ENCODE assay signal across 8 mouse cellular contexts in the genomic region with DNA sequence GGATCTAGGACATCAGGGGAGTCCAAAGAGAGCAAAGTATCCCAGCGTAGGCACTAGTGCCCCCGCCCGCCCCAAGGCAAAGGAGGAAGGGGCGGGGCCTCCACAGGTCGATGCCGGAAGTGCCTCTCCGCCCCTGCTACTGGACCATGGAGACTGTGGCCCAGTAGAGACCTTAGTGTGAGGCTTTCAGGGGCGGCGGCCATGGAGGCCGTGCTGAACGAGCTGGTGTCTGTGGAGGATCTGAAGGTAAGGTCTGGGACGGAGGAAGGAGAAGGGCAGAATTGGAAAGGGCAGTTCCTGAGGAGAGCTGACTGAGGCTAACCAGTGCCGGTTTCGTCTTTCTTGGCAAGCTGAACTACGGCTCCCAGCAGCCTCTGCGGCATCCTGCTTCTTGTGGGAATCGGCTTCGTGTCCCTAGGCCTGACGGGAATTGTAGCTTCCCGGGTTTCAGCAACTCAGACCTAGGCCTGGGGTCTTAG. TPM values are rescaled to one million over a fixed set of nuclear protein-coding genes. Genes with fewer than 3 reads are reported as not detected.
DNase-seq lines count a peak whose midpoint lies in the region; ATAC-seq and TF ChIP-seq lines count a peak whose summit lies in the region.

No protein-coding gene starts in this region.

- peak; percentile 94 for ATAC-seq in CD4-positive, CD25-positive, alpha-beta regulatory T cell, adult 4 months
- ATAC-seq in heart, embryonic 15.5 days (replicated peaks; ENCODE audit: insufficient number of reproducible peaks, insufficient read depth, low FRiP score, low read depth) = peak; percentile 87
- ATAC-seq in liver, embryonic 14.5 days (ENCODE audit: insufficient read depth) = peak; percentile 84
- ATAC-seq in neural tube, embryonic 11.5 days (ENCODE audit: insufficient read depth, low FRiP score, low TSS enrichment) = peak; percentile 88
- ATAC-seq in stomach, postnatal 0 days (ENCODE audit: low FRiP score, low TSS enrichment) = peak; percentile 86

- no peaks in the 10 kb centered on the region for H3K9me3 ChIP-seq in forebrain, embryonic 10.5 days
- no peaks in the 10 kb centered on the region for H3K9me3 ChIP-seq in heart, embryonic 15.5 days (replicated peaks)
- no peaks in the 10 kb centered on the region for H3K9me3 ChIP-seq in liver, embryonic 14.5 days (ENCODE audit: control insufficient read depth, low read length)
- no peaks in the 10 kb centered on the region for H3K9me3 ChIP-seq in neural tube, embryonic 11.5 days (ENCODE audit: control insufficient read depth, low read length)
- no peaks in the 10 kb centered on the region for H3K9me3 ChIP-seq in stomach, postnatal 0 days (ENCODE audit: control insufficient read depth, low read length)

- H3K27me3 ChIP-seq in forebrain, embryonic 10.5 days (ENCODE audit: poor library complexity, severe bottlenecking) = no peaks in the 10 kb centered on the region
- no peaks in the 10 kb centered on the region for H3K27me3 ChIP-seq in heart, embryonic 15.5 days
- no peaks in the 10 kb centered on the region for H3K27me3 ChIP-seq in liver, embryonic 14.5 days (ENCODE audit: control insufficient read depth, insufficient read depth, low read length)
- no peaks in the 10 kb centered on the region for H3K27me3 ChIP-seq in neural tube, embryonic 11.5 days (ENCODE audit: control insufficient read depth, insufficient read depth, low read length)
- no peaks in the 10 kb centered on the region for H3K27me3 ChIP-seq in stomach, postnatal 0 days (ENCODE audit: control insufficient read depth, insufficient read depth, low read length)

- no peak for TF ChIP-seq EP300 in liver, embryonic 14.5 days (IDR thresholded peaks at IDR 0.05; ENCODE audit: low read depth)
- TF ChIP-seq EP300 in stomach, postnatal 0 days (optimal IDR thresholded peaks at IDR 0.05) = no peak

- peaks cover 34% of the 10 kb centered on the region for H3K4me1 ChIP-seq in forebrain, embryonic 10.5 days
- H3K4me1 ChIP-seq in heart, embryonic 15.5 days (replicated peaks) = peaks cover 37% of the 10 kb centered on the region
- peaks cover 43 to 45% of the 10 kb centered on the region in 2 experiments for H3K4me1 ChIP-seq in liver, embryonic 14.5 days (replicated peaks; ENCODE audit: control insufficient read depth in 2 of 2, insufficient read depth in 2 of 2, low read length in 1 of 2)
- H3K4me1 ChIP-seq in neural tube, embryonic 11.5 days (ENCODE audit: control insufficient read depth, insufficient read depth, low read length) = peaks cover 11% of the 10 kb centered on the region; the same call in 1 of the 2 replicates
- peaks cover 17% of the 10 kb centered on the region for H3K4me1 ChIP-seq in stomach, postnatal 0 days (replicated peaks; ENCODE audit: control insufficient read depth, insufficient read depth)

- H3K4me2 ChIP-seq in heart, embryonic 15.5 days = peak overlapping the region; percentile 84
- H3K4me2 ChIP-seq in liver, embryonic 14.5 days (ENCODE audit: low read depth) = peak overlapping the region; percentile 90
- H3K4me2 ChIP-seq in neural tube, embryonic 11.5 days (ENCODE audit: low read depth) = peak overlapping the region; percentile 64
- H3K4me2 ChIP-seq in stomach, postnatal 0 days (replicated peaks; ENCODE audit: low read depth) = peak overlapping the region; percentile 72

- peak overlapping the region; percentile 78 for H3K9ac ChIP-seq in heart, embryonic 15.5 days
- peak overlapping the region; percentile 93 for H3K9ac ChIP-seq in liver, embryonic 14.5 days (replicated peaks)
- peak overlapping the region; percentile 74 for H3K9ac ChIP-seq in neural tube, embryonic 11.5 days (ENCODE audit: low read length)
- peak overlapping the region; percentile 81 for H3K9ac ChIP-seq in stomach, postnatal 0 days (ENCODE audit: low read length)

- peaks cover 74% of the 10 kb centered on the region for H3K36me3 ChIP-seq in forebrain, embryonic 10.5 days (replicated peaks)
- peaks cover 26% of the 10 kb centered on the region for H3K36me3 ChIP-seq in heart, embryonic 15.5 days
- H3K36me3 ChIP-seq in liver, embryonic 14.5 days (replicated peaks; ENCODE audit: control insufficient read depth, insufficient read depth, low read depth) = peaks cover 20% of the 10 kb centered on the region
- peaks cover 14% of the 10 kb centered on the region; the same call in 1 of the 2 replicates for H3K36me3 ChIP-seq in neural tube, embryonic 11.5 days (ENCODE audit: control insufficient read depth, insufficient read depth, low read length)
- H3K36me3 ChIP-seq in stomach, postnatal 0 days (ENCODE audit: control insufficient read depth, insufficient read depth, low read length) = peaks cover 23% of the 10 kb centered on the region; the same call in 1 of the 2 replicates

- under 1% methylated on average over 20 of the region's 20 CpGs for WGBS in forebrain, embryonic 10.5 days
- 0% methylated on average over 20 of the region's 20 CpGs for WGBS in heart, embryonic 15.5 days
- under 1% methylated on average over 20 of the region's 20 CpGs for WGBS in liver, embryonic 14.5 days (ENCODE audit: insufficient replicate concordance)
- WGBS in neural tube, embryonic 11.5 days = 0% methylated on average over 20 of the region's 20 CpGs
- WGBS in stomach, postnatal 0 days = under 1% methylated on average over 20 of the region's 20 CpGs

- peak overlapping the region; percentile 93 for H3K27ac ChIP-seq in forebrain, embryonic 10.5 days
- peak overlapping the region; percentile 84 for H3K27ac ChIP-seq in heart, embryonic 15.5 days
- peak overlapping the region; percentile 86 for H3K27ac ChIP-seq in liver, embryonic 14.5 days
- H3K27ac ChIP-seq in neural tube, embryonic 11.5 days (ENCODE audit: low read depth, low read length) = peak overlapping the region; percentile 75
- H3K27ac ChIP-seq in stomach, postnatal 0 days (replicated peaks) = peak overlapping the region; percentile 80

- DNase-seq in c-Kit-negative CD71-positive TER-119-positive erythroid progenitor cells, embryonic 14.5 days (ENCODE audit: low read depth, low spot score) = peak; percentile 84
- peak; percentile 91 for DNase-seq in forebrain, embryonic 10.5 days (ENCODE audit: extremely low spot score, low spot score)
- DNase-seq in kidney, postnatal 25 days = peak; percentile 94 to 95
- DNase-seq in liver, embryonic 14.5 days (ENCODE audit: low read depth in 3 of 3, low spot score in 3 of 3) = peak; percentile 79 to 86 (median 80)
- peak; percentile 91 for DNase-seq in neural tube, embryonic 11.5 days (ENCODE audit: low spot score)
- peak; percentile 92 for DNase-seq in stomach, postnatal 0 days (ENCODE audit: low spot score)

- peak overlapping the region; percentile 73 for H3K4me3 ChIP-seq in forebrain, embryonic 10.5 days
- H3K4me3 ChIP-seq in heart, embryonic 15.5 days = peak overlapping the region; percentile 80
- H3K4me3 ChIP-seq in liver, embryonic 14.5 days (ENCODE audit: insufficient read depth in 1 of 2, low read depth in 2 of 2, low read length in 2 of 2) = peak overlapping the region; percentile 80 to 82
- peak overlapping the region; percentile 64 for H3K4me3 ChIP-seq in neural tube, embryonic 11.5 days (ENCODE audit: low read depth, low read length)
- H3K4me3 ChIP-seq in stomach, postnatal 0 days (ENCODE audit: low read depth, low read length) = peak overlapping the region; percentile 54

- no peak for TF ChIP-seq CTCF in liver, embryonic 14.5 days (IDR thresholded peaks at IDR 0.05; ENCODE audit: low read depth)
- no peak for TF ChIP-seq CTCF in stomach, postnatal 0 days (IDR thresholded peaks at IDR 0.05; ENCODE audit: low read depth)

RNA-seq across cellular contexts. Expression of a gene that starts 4.4 kb away (rescaled TPM):
- under 1 TPM in 1 of 2 experiments, not detected in 1; 0.34 TPM for polyA plus RNA-seq in CD4-positive, CD25-positive, alpha-beta regulatory T cell, adult 4 months (2017; shearing (Covaris generic))
- polyA plus RNA-seq in forebrain, embryonic 10.5 days (2016; fragmentation: Nextera tagmentation; extraction: Ambion mirVana) = 0.35 and 0.52 TPM in 2 replicates
- polyA plus RNA-seq in heart, embryonic 15.5 days (2015; fragmentation: Nextera tagmentation; extraction: Ambion mirVana) = 6.3 and 6.7 TPM in 2 replicates
- polyA plus RNA-seq in liver, embryonic 14.5 days (2012; rRNA removed) = 2.8 and 3.5 TPM in 2 replicates
- 4.2 TPM in 2 replicates for polyA plus RNA-seq in liver, embryonic 14.5 days (2014; fragmentation: Nextera tagmentation; extraction: Ambion mirVana)
- polyA plus RNA-seq in neural tube, embryonic 11.5 days (2014; fragmentation: Nextera tagmentation; extraction: Ambion mirVana) = not detected in 2 replicates
- polyA plus RNA-seq in stomach, postnatal 0 days (2015; fragmentation: Nextera tagmentation; extraction: Ambion mirVana) = 5.1 and 6.8 TPM in 2 replicates

RNA-seq across cellular contexts. Expression of a gene that starts 8.9 kb away (rescaled TPM):
- 100 to 1,000 TPM; 390 to 404 TPM for polyA plus RNA-seq in CD4-positive, CD25-positive, alpha-beta regulatory T cell, adult 4 months (2017; shearing (Covaris generic))
- 243 and 263 TPM in 2 replicates for polyA plus RNA-seq in forebrain, embryonic 10.5 days (2016; fragmentation: Nextera tagmentation; extraction: Ambion mirVana)
- polyA plus RNA-seq in heart, embryonic 15.5 days (2015; fragmentation: Nextera tagmentation; extraction: Ambion mirVana) = 221 and 240 TPM in 2 replicates
- 115 and 154 TPM in 2 replicates for polyA plus RNA-seq in liver, embryonic 14.5 days (2012; rRNA removed)
- polyA plus RNA-seq in liver, embryonic 14.5 days (2014; fragmentation: Nextera tagmentation; extraction: Ambion mirVana) = 239 and 242 TPM in 2 replicates
- polyA plus RNA-seq in neural tube, embryonic 11.5 days (2014; fragmentation: Nextera tagmentation; extraction: Ambion mirVana) = 285 and 320 TPM in 2 replicates
- polyA plus RNA-seq in stomach, postnatal 0 days (2015; fragmentation: Nextera tagmentation; extraction: Ambion mirVana) = 255 and 270 TPM in 2 replicates

RNA-seq across cellular contexts. Expression of a gene that starts 24.8 kb away (rescaled TPM):
- polyA plus RNA-seq in CD4-positive, CD25-positive, alpha-beta regulatory T cell, adult 4 months (2017; shearing (Covaris generic)) = 1 to 10 TPM; 4.4 to 8.8 TPM
- 35.7 and 40.7 TPM in 2 replicates for polyA plus RNA-seq in forebrain, embryonic 10.5 days (2016; fragmentation: Nextera tagmentation; extraction: Ambion mirVana)
- polyA plus RNA-seq in heart, embryonic 15.5 days (2015; fragmentation: Nextera tagmentation; extraction: Ambion mirVana) = 34.9 and 50.1 TPM in 2 replicates
- 13.8 and 13.9 TPM in 2 replicates for polyA plus RNA-seq in liver, embryonic 14.5 days (2012; rRNA removed)
- 7.2 and 7.5 TPM in 2 replicates for polyA plus RNA-seq in liver, embryonic 14.5 days (2014; fragmentation: Nextera tagmentation; extraction: Ambion mirVana)
- polyA plus RNA-seq in neural tube, embryonic 11.5 days (2014; fragmentation: Nextera tagmentation; extraction: Ambion mirVana) = 31.8 and 34.8 TPM in 2 replicates
- polyA plus RNA-seq in stomach, postnatal 0 days (2015; fragmentation: Nextera tagmentation; extraction: Ambion mirVana) = 16.4 and 17.2 TPM in 2 replicates

RNA-seq across cellular contexts. Expression of a gene that starts 25.8 kb away (rescaled TPM):
- polyA plus RNA-seq in CD4-positive, CD25-positive, alpha-beta regulatory T cell, adult 4 months (2017; shearing (Covaris generic)) = 10 to 100 TPM; 50.3 to 67.0 TPM
- 102 and 107 TPM in 2 replicates for polyA plus RNA-seq in forebrain, embryonic 10.5 days (2016; fragmentation: Nextera tagmentation; extraction: Ambion mirVana)
- polyA plus RNA-seq in heart, embryonic 15.5 days (2015; fragmentation: Nextera tagmentation; extraction: Ambion mirVana) = 79.5 and 79.9 TPM in 2 replicates
- 25.4 and 29.3 TPM in 2 replicates for polyA plus RNA-seq in liver, embryonic 14.5 days (2012; rRNA removed)
- 46.2 and 51.2 TPM in 2 replicates for polyA plus RNA-seq in liver, embryonic 14.5 days (2014; fragmentation: Nextera tagmentation; extraction: Ambion mirVana)
- polyA plus RNA-seq in neural tube, embryonic 11.5 days (2014; fragmentation: Nextera tagmentation; extraction: Ambion mirVana) = 103 and 106 TPM in 2 replicates
- polyA plus RNA-seq in stomach, postnatal 0 days (2015; fragmentation: Nextera tagmentation; extraction: Ambion mirVana) = 81.0 and 89.1 TPM in 2 replicates

RNA-seq across cellular contexts. Expression of a gene that starts 54.1 kb away (rescaled TPM):
- polyA plus RNA-seq in CD4-positive, CD25-positive, alpha-beta regulatory T cell, adult 4 months (2017; shearing (Covaris generic)) = 10 to 100 TPM; 12.5 to 14.1 TPM
- polyA plus RNA-seq in forebrain, embryonic 10.5 days (2016; fragmentation: Nextera tagmentation; extraction: Ambion mirVana) = 107 and 113 TPM in 2 replicates
- polyA plus RNA-seq in heart, embryonic 15.5 days (2015; fragmentation: Nextera tagmentation; extraction: Ambion mirVana) = 34.3 and 40.6 TPM in 2 replicates
- polyA plus RNA-seq in liver, embryonic 14.5 days (2012; rRNA removed) = 1.6 and 2.5 TPM in 2 replicates
- polyA plus RNA-seq in liver, embryonic 14.5 days (2014; fragmentation: Nextera tagmentation; extraction: Ambion mirVana) = 9.9 and 10.5 TPM in 2 replicates
- 97.4 and 110 TPM in 2 replicates for polyA plus RNA-seq in neural tube, embryonic 11.5 days (2014; fragmentation: Nextera tagmentation; extraction: Ambion mirVana)
- polyA plus RNA-seq in stomach, postnatal 0 days (2015; fragmentation: Nextera tagmentation; extraction: Ambion mirVana) = 26.1 and 28.4 TPM in 2 replicates

Comparison
In these comparisons a context has a peak if more than half of its experiments do, and no peak if none do; other contexts are left out.
1. Peak in every context shown above with its lines: DNase-seq, ATAC-seq, H3K4me3 ChIP-seq and H3K27ac ChIP-seq.